Mouse (Mus musculus) olfactory bulb, adult 2 months (tissue): ENCODE measurements around the gene Oaz1. TPM values are rescaled to one million over a fixed set of nuclear protein-coding genes. Genes with fewer than 3 reads are reported as not detected.

Experiments used
- H3K27ac ChIP-seq: fragments of 200-500 bp; 2 replicates; pipeline ENCODE4 v1.5.1; 2012; ENCODE audit warnings: low read depth, low read length; ENCODE audit not compliant: insufficient read depth
- H3K4me1 ChIP-seq: fragments of 200-500 bp; 2 replicates; pipeline ENCODE4 v1.6.1; 2012; ENCODE audit warnings: low read length; ENCODE audit not compliant: control insufficient read depth, insufficient read depth
- H3K4me3 ChIP-seq: fragments of 200-500 bp; 2 replicates; pipeline ENCODE4 v1.5.1; 2012; ENCODE audit warnings: mild to moderate bottlenecking, low read depth, low read length, moderate library complexity; ENCODE audit not compliant: insufficient read depth
- CTCF ChIP-seq: fragments of 200-500 bp; IDR thresholded peaks from 2 replicates; pipeline ENCODE4 v1.5.1; 2012; ENCODE audit warnings: low read depth, mild to moderate bottlenecking, low read length, moderate library complexity; ENCODE audit not compliant: insufficient read depth
- POLR2A ChIP-seq: fragments of 200-500 bp; IDR thresholded peaks from 2 replicates; pipeline ENCODE4 v1.6.1; 2012; ENCODE audit warnings: mild to moderate bottlenecking, low read depth, low read length, moderate library complexity; ENCODE audit not compliant: insufficient read depth
- WGBS: fragments of 180-500 bp; shearing (Covaris S2); methylation state at CpG from one replicate; pipeline ENCODE4 v1.1.7; 2018; 5-methylcytosine and 5-hydroxymethylcytosine counted together
- polyA plus RNA-seq: library from polyadenylated mRNA; stranded (reverse); fragments of >200 nt; gene quantifications from 2 replicates; pipeline ENCODE4 v1.2.4, GENCODE M21; 2012; ENCODE audit warnings: low replicate concordance; ENCODE audit not compliant: missing spikeins, insufficient read depth, insufficient read length

The Oaz1 gene
- polyA plus RNA-seq, 1 experiment, result 801 TPM

GRCm38 (mm10) chr10:80871581-80871980 is 45.1 kb downstream of the Oaz1 start, which contains the start of gene Tmprss9:
TSS of gene Tmprss9 (plus strand) at chr10:80871848.
- H3K4me3 ChIP-seq, result no peak within 1 kb of the TSS
- no peak for TF ChIP-seq POLR2A
- TF ChIP-seq CTCF, result no peak
- H3K4me1 ChIP-seq, result no peaks in the 10 kb centered on the region; the same call in 1 of the 2 replicates
- no peak within 1 kb of the TSS for H3K27ac ChIP-seq
- WGBS, result 30% methylated on average over 9 of the region's 9 CpGs

DNA sequence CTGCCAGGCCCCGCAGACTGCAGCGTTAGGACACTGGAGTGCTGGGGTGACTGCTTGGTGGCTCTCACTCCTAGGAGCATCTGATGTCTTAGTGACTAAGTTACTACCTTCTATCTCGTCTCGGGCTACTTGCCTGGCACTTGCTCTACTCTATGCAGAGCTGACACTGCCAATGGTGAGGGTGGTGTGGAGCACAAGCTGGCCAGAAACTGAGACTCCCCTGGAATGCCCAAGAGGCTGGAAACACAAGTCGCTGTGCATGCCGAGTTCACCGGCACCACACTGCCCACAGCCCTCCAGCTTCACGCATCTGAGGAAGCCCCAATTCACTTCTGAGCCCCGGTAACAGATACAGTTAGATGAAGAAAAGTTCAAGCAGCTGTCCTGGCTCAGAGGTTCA is 47.6 kb downstream of the Oaz1 start:
- Histone ChIP-seq H3K4me3 (no peak overlapping the region), H3K27ac (no peak overlapping the region), H3K4me1 (no peaks in the 10 kb centered on the region; the same call in 1 of the 2 replicates)
- TF ChIP-seq CTCF (no peak), POLR2A (no peak)
- WGBS, result 85% methylated on average over 9 of the region's 9 CpGs

DNA sequence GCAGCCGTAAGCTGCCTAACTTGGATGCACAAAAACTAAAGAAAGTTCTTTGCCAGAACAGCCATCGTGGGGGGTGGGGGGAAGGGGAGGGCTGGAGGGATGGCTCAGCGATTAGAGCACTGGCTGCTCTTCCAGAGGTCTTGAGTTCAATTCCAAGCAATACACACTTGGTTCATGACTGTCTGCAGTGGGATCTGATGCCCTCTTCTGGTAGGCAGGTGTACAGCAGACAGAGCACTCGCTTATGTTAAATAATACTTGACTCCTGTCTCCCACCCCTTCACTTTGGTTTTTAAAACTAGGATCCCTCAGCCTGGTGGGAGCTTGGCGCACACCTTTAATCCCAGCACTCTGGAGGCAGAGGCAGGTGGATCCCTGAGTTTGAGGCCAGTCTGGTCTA is 49.6 kb downstream of the Oaz1 start:
- 12% methylated on average over 5 of the region's 5 CpGs for WGBS
- no peak for TF ChIP-seq POLR2A
- TF ChIP-seq CTCF, result no peak
- Histone ChIP-seq H3K27ac (no peak overlapping the region), H3K4me3 (no peak overlapping the region), H3K4me1 (no peaks in the 10 kb centered on the region; the same call in 1 of the 2 replicates)

DNA sequence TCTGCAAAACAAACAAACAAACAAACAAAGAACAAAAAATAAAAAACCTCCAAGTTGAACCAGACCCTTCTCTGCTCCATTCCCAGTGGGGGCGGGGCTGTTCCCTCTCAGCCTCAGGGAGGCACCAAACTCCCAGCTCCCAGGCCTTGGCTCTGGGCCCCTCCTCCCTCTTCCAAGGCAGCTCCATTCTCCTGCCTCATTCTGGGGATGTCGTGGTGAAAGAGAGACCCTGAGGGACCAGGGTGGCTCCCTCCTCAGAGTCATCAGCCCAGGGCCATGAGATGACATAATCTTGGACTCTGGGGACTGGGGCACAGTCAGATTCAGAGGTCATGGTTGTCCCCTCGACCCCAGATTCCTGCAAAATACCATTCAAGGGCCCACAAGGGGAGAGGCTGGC is 50.1 kb downstream of the Oaz1 start:
- Histone ChIP-seq H3K27ac (no peak overlapping the region), H3K4me3 (no peak overlapping the region), H3K4me1 (no peaks in the 10 kb centered on the region; the same call in 1 of the 2 replicates)
- WGBS, result 29% methylated on average over 3 of the region's 3 CpGs
- TF ChIP-seq CTCF (no peak), POLR2A (no peak)

Other genes starting within 250 kb of the Oaz1 start
- not detected in 2 replicates for gene Klf16, start 249.3 kb upstream of the Oaz1 start, polyA plus RNA-seq
- gene Abhd17a, start 236.3 kb upstream of the Oaz1 start, polyA plus RNA-seq, result not detected in 2 replicates
- gene Scamp4, start 223.8 kb upstream of the Oaz1 start, polyA plus RNA-seq, result not detected in 2 replicates
- not detected in 2 replicates for gene Adat3, start 223.8 kb upstream of the Oaz1 start, polyA plus RNA-seq
- gene Gm49322, start 220.6 kb upstream of the Oaz1 start, polyA plus RNA-seq, result not detected in 2 replicates
- gene Csnk1g2, start 203.8 kb upstream of the Oaz1 start, polyA plus RNA-seq, result 431 TPM in 1 of 2 replicates, not detected in the other
- not detected in 2 replicates for gene Btbd2, start 169.6 kb upstream of the Oaz1 start, polyA plus RNA-seq
- gene Mknk2, start 148.5 kb upstream of the Oaz1 start, polyA plus RNA-seq, result not detected in 2 replicates
- gene Mob3a, start 124.7 kb upstream of the Oaz1 start, polyA plus RNA-seq, result not detected in 2 replicates
- gene Izumo4, start 124.5 kb upstream of the Oaz1 start, polyA plus RNA-seq, result not detected in 2 replicates
- 105 TPM in 1 of 2 replicates, not detected in the other for gene Ap3d1, start 84.4 kb upstream of the Oaz1 start, polyA plus RNA-seq
- gene Dot1l, start 71.5 kb upstream of the Oaz1 start, polyA plus RNA-seq, result 106 and 235 TPM in 2 replicates
- not detected in 2 replicates for gene Sf3a2, start 28.5 kb upstream of the Oaz1 start, polyA plus RNA-seq
- gene Plekhj1, start 28.0 kb upstream of the Oaz1 start, polyA plus RNA-seq, result not detected in 2 replicates
- gene Amh, start 21.4 kb upstream of the Oaz1 start, polyA plus RNA-seq, result not detected in 2 replicates
- gene Jsrp1, start 13.2 kb upstream of the Oaz1 start, polyA plus RNA-seq, result not detected in 2 replicates
- not detected in 2 replicates for gene Lingo3, start 17.4 kb downstream of the Oaz1 start, polyA plus RNA-seq
- gene Lsm7, start 28.6 kb downstream of the Oaz1 start, polyA plus RNA-seq, result not detected in 2 replicates
- gene Sppl2b, start 28.6 kb downstream of the Oaz1 start, polyA plus RNA-seq, result not detected in 2 replicates
- not detected in 2 replicates for gene Tmprss9, start 45.2 kb downstream of the Oaz1 start, polyA plus RNA-seq
- not detected in 2 replicates for gene Timm13, start 74.3 kb downstream of the Oaz1 start, polyA plus RNA-seq
- gene Lmnb2, start 91.6 kb downstream of the Oaz1 start, polyA plus RNA-seq, result not detected in 2 replicates
- gene Gadd45b, start 103.4 kb downstream of the Oaz1 start, polyA plus RNA-seq, result not detected in 2 replicates
- gene Gng7, start 188.3 kb downstream of the Oaz1 start, polyA plus RNA-seq, result not detected in 2 replicates
- not detected in 2 replicates for gene Diras1, start 199.0 kb downstream of the Oaz1 start, polyA plus RNA-seq
- not detected in 2 replicates for gene Slc39a3, start 210.8 kb downstream of the Oaz1 start, polyA plus RNA-seq
- gene Sgta, start 233.5 kb downstream of the Oaz1 start, polyA plus RNA-seq, result not detected in 2 replicates
- gene Thop1, start 243.4 kb downstream of the Oaz1 start, polyA plus RNA-seq, result not detected in 2 replicates